Mouse (Mus musculus) megakaryocyte-erythroid progenitor cell, adult 5 weeks (primary cell): ENCODE data around the gene 1810049J17Rik. TPM values are rescaled to one million over a fixed set of nuclear protein-coding genes. Genes with fewer than 3 reads are reported as not detected.

Source experiments
- polyA plus RNA-seq: library from polyadenylated mRNA; stranded (reverse); fragments of >175 nt; gene quantifications from 2 replicates; pipeline ENCODE4 v1.2.3, GENCODE M21; 2012

1810049J17Rik gene
- polyA plus RNA-seq = 1.7 and 2.1 TPM in 2 replicates

DNA sequence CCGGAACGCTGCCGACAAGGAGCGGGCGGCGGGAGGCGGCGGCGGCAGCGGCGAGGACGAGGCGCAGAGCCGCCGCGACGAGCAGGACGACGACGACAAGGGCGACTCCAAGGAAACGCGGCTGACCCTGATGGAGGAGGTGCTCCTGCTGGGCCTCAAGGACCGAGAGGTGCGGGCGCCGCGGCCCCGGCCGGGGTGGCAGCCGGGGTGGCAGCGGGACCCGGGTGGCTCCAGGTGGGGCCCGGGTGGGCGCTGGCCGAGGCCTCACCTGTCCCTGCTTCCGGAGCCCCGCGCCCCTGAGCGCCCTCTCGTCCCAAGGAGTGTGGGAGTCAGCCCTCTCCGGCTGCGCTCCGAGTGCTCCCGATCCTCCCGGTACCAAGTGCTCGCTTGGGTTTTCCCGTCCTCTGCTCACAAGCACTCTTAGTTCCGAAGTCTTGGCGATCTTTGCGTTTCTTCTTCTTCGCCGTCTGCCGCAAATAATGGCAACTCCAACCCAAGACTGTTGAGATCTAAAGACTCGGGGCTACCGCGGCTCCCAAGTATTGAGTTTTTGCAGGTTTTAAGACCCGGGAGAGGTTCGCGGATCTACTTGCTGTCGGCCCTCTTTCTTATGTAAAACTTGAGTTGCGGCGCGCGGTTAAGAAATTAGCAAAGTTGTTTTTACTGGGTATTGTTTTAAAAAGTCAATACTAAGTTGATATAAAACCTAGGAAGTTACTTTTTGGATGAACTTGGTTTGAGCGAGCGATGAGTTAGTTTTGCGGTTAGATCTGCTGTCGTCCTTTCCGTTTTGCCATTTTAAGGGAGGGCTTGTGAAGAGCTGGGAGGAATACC lies at the start of gene 1810049J17Rik:
Gene 1810049J17Rik, minus strand, starts transcription at position 112 of the 834 bp plus-strand sequence.

DNA sequence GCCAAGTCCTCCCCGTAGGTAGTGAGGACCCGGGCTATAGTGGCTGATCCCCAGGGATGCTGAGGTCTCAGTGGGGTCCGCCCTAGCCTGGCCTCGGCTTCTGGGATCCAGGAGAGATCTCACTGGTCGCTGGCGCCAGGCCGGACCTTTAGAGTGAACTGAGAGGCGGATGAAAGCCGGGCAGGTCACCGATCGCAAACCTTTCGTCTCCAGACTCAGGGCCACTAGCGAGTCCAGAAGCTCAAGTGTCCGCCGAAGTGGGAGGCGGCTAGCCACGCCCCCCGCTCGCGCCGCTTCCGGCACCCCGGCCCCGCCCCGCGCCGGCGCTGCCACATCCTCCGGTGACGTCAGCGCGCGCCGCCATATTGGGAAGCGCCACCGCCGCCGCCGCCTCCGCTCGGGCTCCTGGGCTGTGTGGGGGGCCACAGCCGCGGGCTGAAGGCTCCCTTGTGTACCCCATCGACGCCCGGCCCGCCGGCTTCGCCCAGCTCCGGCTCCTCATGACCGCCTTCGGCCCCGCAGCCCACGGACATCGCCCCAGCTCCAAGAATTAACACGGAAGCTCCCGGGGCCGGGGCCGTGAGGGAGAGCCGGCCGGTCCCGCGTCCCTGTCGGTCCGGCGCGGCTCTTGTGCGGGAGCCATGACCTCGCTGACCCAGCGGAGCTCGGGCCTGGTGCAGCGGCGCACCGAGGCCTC lies 460 bp downstream of the 1810049J17Rik start, which contains the start of gene Golph3:
Gene Golph3, plus strand, starts transcription at position 360 of the 697 bp plus-strand sequence.

Other genes with a start within 250 kb of the 1810049J17Rik start
- gene Zfr, start 204.1 kb downstream of the 1810049J17Rik start, polyA plus RNA-seq = 40.0 and 46.9 TPM in 2 replicates
- gene Mtmr12, start 116.9 kb downstream of the 1810049J17Rik start, polyA plus RNA-seq = 6.1 and 6.2 TPM in 2 replicates
- 399 and 422 TPM in 2 replicates for gene Golph3, start 449 bp downstream of the 1810049J17Rik start, polyA plus RNA-seq